Mouse (Mus musculus) liver, embryonic 14.5 days (tissue): ENCODE results near the gene Megf6. TPM values are rescaled to one million over a fixed set of nuclear protein-coding genes. Genes with fewer than 3 reads are reported as not detected.

Experiments used
- ATAC-seq: fragments of 200-750 bp; cut with Nextera tagmentation; 2 replicates; pipeline ENCODE4 v1.8.0; 2017; ENCODE audit warnings: moderate number of reproducible peaks, mild to moderate bottlenecking, moderate library complexity; ENCODE audit not compliant: insufficient read depth
- DNase-seq, 3 experiments: peaks; one replicate each; pipeline ENCODE4 v3.0.0-alpha.2; 2012 to 2013; ENCODE audit warnings: low read depth in 3 of 3, low spot score in 3 of 3
- H3K27ac ChIP-seq: fragments of 300-500 bp; sonication (generic); 2 replicates; pipeline ENCODE4 v1.5.1; 2014; ENCODE audit warnings: moderate library complexity, mild to moderate bottlenecking, control low read depth, inconsistent platforms
- H3K27me3 ChIP-seq: fragments of 300-500 bp; sonication (generic); 2 replicates; pipeline ENCODE4 v1.6.1; 2014; ENCODE audit warnings: mild to moderate bottlenecking, low read length, moderate library complexity; ENCODE audit not compliant: control insufficient read depth, insufficient read depth
- H3K36me3 ChIP-seq: fragments of 300-500 bp; sonication (generic); replicated peaks from 2 replicates; pipeline ENCODE4 v1.6.1; 2014; ENCODE audit warnings: low read depth; ENCODE audit not compliant: control insufficient read depth, insufficient read depth
- H3K4me1 ChIP-seq, 2 experiments: fragments of 200-500 bp in 1 of 2; fragments of 300-500 bp in 1 of 2; sonication (generic) in 1 of 2; replicated peaks; 2 replicates each; pipeline ENCODE4 v1.6.1; 2012 to 2014; ENCODE audit warnings: antibody characterized with exemption in 1 of 2, inconsistent platforms in 1 of 2, low read length in 1 of 2; ENCODE audit not compliant: control insufficient read depth in 2 of 2, insufficient read depth in 2 of 2
- H3K4me2 ChIP-seq: fragments of 300-500 bp; sonication (generic); 2 replicates; pipeline ENCODE4 v1.6.1; 2014; ENCODE audit warnings: low read depth, mild to moderate bottlenecking, control low read depth, moderate library complexity
- H3K4me3 ChIP-seq, 2 experiments: fragments of 200-500 bp in 1 of 2; fragments of 300-500 bp in 1 of 2; sonication (generic) in 1 of 2; 2 replicates each; pipeline ENCODE4 v1.5.1; 2012 to 2014; ENCODE audit warnings: low read depth in 2 of 2, low read length in 2 of 2, mild to moderate bottlenecking in 2 of 2, control low read depth in 1 of 2, inconsistent platforms in 1 of 2, moderate library complexity in 1 of 2; ENCODE audit not compliant: insufficient read depth in 1 of 2
- H3K9ac ChIP-seq: fragments of 300-500 bp; sonication (generic); replicated peaks from 2 replicates; pipeline ENCODE4 v1.6.1; 2014; ENCODE audit warnings: mild to moderate bottlenecking, control low read depth, moderate library complexity
- H3K9me3 ChIP-seq: fragments of 300-500 bp; sonication (generic); 2 replicates; pipeline ENCODE4 v1.6.1; 2016; ENCODE audit warnings: low read length, mixed read lengths; ENCODE audit not compliant: control insufficient read depth
- CTCF ChIP-seq: IDR thresholded peaks from 2 replicates; pipeline ENCODE4 v1.5.1; 2016; ENCODE audit warnings: antibody characterized with exemption, low read depth, control low read depth
- EP300 ChIP-seq: IDR thresholded peaks from 2 replicates; pipeline ENCODE4 v1.6.1; 2016; ENCODE audit warnings: antibody characterized with exemption, low read depth
- WGBS: fragments of 180-500 bp; shearing (Covaris S2); extraction: QIAGEN DNeasy Blood & Tissue Kit; methylation state at CpG from one replicate; pipeline ENCODE4 v1.1.7; 2014; ENCODE audit not compliant: insufficient replicate concordance; 5-methylcytosine and 5-hydroxymethylcytosine counted together
- polyA plus RNA-seq, 2 experiments: library from polyadenylated mRNA; depleted of rRNA in 1 of 2; stranded (reverse) in 1 of 2; unstranded in 1 of 2; fragments of >200 nt; fragmentation: Nextera tagmentation in 1 of 2; extraction: Ambion mirVana in 1 of 2; gene quantifications; 2 replicates each; pipeline versions ENCODE4 v1.2.1 to v1.2.3; 2012 to 2014

Gene Megf6
- polyA plus RNA-seq, 2 experiments: 0.77 to 1.0 TPM

- Histone ChIP-seq H3K4me1 (no peaks in the 10 kb centered on the region), H3K27me3 (no peaks in the 10 kb centered on the region), H3K9ac (no peak overlapping the region), H3K9me3 (no peaks in the 10 kb centered on the region), H3K4me3 (no peak overlapping the region), H3K27ac (no peak overlapping the region), H3K4me2 (no peak overlapping the region), H3K36me3 (no peaks in the 10 kb centered on the region)
- no peak for ATAC-seq
- WGBS: 37% methylated on average over 2 of the region's 2 CpGs
- TF ChIP-seq CTCF (no peak), EP300 (no peak)
- no peak for DNase-seq
Observed at GRCm38 (mm10) chr4:154309131-154309530, 138.6 kb downstream of the Megf6 start.

- Histone ChIP-seq H3K9me3 (no peaks in the 10 kb centered on the region), H3K4me1 (no peaks in the 10 kb centered on the region), H3K27ac (no peak overlapping the region), H3K36me3 (no peaks in the 10 kb centered on the region), H3K9ac (no peak overlapping the region), H3K4me2 (no peak overlapping the region), H3K27me3 (no peaks in the 10 kb centered on the region), H3K4me3 (no peak overlapping the region)
- TF ChIP-seq EP300: no peak
- no peak for TF ChIP-seq CTCF
- no peak for ATAC-seq
- no peak for DNase-seq
- WGBS: 48% methylated on average over 9 of the region's 9 CpGs
Observed at GRCm38 (mm10) chr4:154310576-154311262, 140.2 kb downstream of the Megf6 start.

DNA sequence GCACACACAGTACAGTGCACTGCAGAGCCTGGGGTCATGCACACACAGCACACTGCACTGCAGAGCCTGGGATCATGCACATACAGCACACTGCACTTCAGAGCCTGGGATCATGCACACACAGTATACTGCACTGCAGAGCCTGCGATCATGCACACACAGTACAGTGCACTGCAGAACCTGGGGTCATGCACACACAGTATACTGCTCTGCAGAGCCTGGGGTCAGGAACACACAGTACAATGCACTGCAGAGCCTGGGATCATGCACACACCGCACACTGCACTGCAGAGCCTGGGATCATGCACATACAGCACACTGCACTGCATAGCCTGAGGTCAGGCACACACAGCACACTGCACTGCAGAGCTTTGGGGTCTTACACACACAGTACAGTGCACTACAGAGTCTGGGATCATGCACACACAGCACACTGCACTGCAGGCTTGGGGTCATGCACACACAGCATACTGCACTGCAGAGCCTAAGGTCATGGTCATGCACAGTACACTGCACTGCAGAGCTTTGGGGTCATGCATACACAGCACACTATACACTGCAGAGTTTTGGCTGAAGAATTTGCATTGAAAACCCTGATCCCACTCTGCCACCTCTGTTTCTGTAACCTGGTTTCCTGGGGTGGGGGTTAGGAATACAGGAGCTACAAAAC is 141.7 kb downstream of the Megf6 start:
- Histone ChIP-seq H3K36me3 (no peaks in the 10 kb centered on the region), H3K27me3 (no peaks in the 10 kb centered on the region), H3K4me1 (no peaks in the 10 kb centered on the region), H3K4me2 (no peak overlapping the region), H3K9ac (no peak overlapping the region), H3K27ac (no peak overlapping the region), H3K9me3 (no peaks in the 10 kb centered on the region), H3K4me3 (no peak overlapping the region)
- DNase-seq (no peak), ATAC-seq (no peak)
- TF ChIP-seq EP300 (no peak), CTCF (no peak)
- WGBS: 53% methylated on average over 2 of the region's 2 CpGs

DNA sequence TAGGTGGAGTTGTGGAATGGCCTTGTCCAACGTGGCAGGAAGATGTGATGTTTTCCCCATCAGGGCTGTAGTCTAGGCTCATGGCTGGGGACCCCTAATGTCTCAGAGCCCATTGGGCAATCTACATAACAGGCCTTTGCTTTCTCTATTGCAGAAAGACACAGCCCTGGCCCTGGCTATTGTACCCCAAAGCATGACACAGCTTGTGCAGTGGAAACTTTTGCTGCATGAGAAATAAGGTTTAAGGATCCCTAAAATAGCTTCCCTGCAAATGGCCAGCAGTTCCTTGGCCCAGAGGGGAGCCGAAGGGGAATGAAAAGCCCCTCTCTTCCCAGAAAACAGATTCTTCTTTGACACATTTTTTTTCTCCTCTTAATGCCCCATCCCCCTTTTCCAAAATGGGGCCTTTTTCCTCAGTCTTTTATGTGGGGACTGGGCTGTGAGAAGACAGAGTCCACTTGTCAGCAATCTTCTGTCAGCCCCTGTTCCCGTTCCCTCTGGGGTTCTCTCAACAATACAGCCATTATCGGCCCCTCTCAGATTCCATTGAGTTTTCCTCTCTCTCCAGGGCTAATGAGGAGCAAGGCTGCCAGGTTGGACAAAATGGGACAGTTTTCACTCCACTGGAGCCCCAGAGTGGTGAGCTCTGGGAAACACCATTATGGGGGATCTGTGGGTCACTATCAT is 142.5 kb downstream of the Megf6 start:
- TF ChIP-seq EP300 (no peak), CTCF (no peak)
- no peak for ATAC-seq
- H3K4me3 ChIP-seq: no peak overlapping the region

GRCm38 (mm10) chr4:154313622-154313967 is 143.1 kb downstream of the Megf6 start:
- H3K4me3 ChIP-seq: no peak overlapping the region
- no peak overlapping the region for H3K9ac ChIP-seq
- H3K4me1 ChIP-seq: no peaks in the 10 kb centered on the region
- H3K36me3 ChIP-seq: no peaks in the 10 kb centered on the region
- no peaks in the 10 kb centered on the region for H3K27me3 ChIP-seq
- DNase-seq (no peak), ATAC-seq (no peak)
- no peak overlapping the region for H3K27ac ChIP-seq
- WGBS: 54% methylated on average over 11 of the region's 11 CpGs
- TF ChIP-seq CTCF (no peak), EP300 (no peak)
- H3K9me3 ChIP-seq: no peaks in the 10 kb centered on the region
- H3K4me2 ChIP-seq: no peak overlapping the region

More for the DNA sequence above, 142.5 kb downstream of the Megf6 start:
- WGBS: 44% methylated on average over 4 of the region's 4 CpGs
- Histone ChIP-seq H3K4me1 (no peaks in the 10 kb centered on the region), H3K27me3 (no peaks in the 10 kb centered on the region), H3K27ac (no peak overlapping the region), H3K4me2 (no peak overlapping the region), H3K9ac (no peak overlapping the region), H3K36me3 (no peaks in the 10 kb centered on the region), H3K9me3 (no peaks in the 10 kb centered on the region)
- no peak for DNase-seq

Other genes starting within 250 kb of the Megf6 start
- 26.6 and 30.3 TPM in 2 replicates for gene A430005L14Rik, start 213.5 kb upstream of the Megf6 start, polyA plus RNA-seq (2012; rRNA removed)
- 57.9 and 61.5 TPM in 2 replicates for gene A430005L14Rik, start 213.5 kb upstream of the Megf6 start, polyA plus RNA-seq (2014; fragmentation: Nextera tagmentation; extraction: Ambion mirVana)
- gene Dffb, start 195.6 kb upstream of the Megf6 start, polyA plus RNA-seq (2012; rRNA removed): 8.0 and 8.6 TPM in 2 replicates
- gene Dffb, start 195.6 kb upstream of the Megf6 start, polyA plus RNA-seq (2014; fragmentation: Nextera tagmentation; extraction: Ambion mirVana): 5.8 and 6.1 TPM in 2 replicates
- 3.3 and 3.9 TPM in 2 replicates for gene Cep104, start 195.5 kb upstream of the Megf6 start, polyA plus RNA-seq (2012; rRNA removed)
- gene Cep104, start 195.5 kb upstream of the Megf6 start, polyA plus RNA-seq (2014; fragmentation: Nextera tagmentation; extraction: Ambion mirVana): 5.1 and 6.3 TPM in 2 replicates
- 20.8 and 23.6 TPM in 2 replicates for gene Lrrc47, start 159.0 kb upstream of the Megf6 start, polyA plus RNA-seq (2012; rRNA removed)
- 13.2 and 15.1 TPM in 2 replicates for gene Lrrc47, start 159.0 kb upstream of the Megf6 start, polyA plus RNA-seq (2014; fragmentation: Nextera tagmentation; extraction: Ambion mirVana)
- gene Smim1, start 144.5 kb upstream of the Megf6 start, polyA plus RNA-seq (2012; rRNA removed): 224 and 276 TPM in 2 replicates
- 446 and 452 TPM in 2 replicates for gene Smim1, start 144.5 kb upstream of the Megf6 start, polyA plus RNA-seq (2014; fragmentation: Nextera tagmentation; extraction: Ambion mirVana)
- gene Ccdc27, start 128.1 kb upstream of the Megf6 start, polyA plus RNA-seq (2012; rRNA removed): not detected in 2 replicates
- gene Ccdc27, start 128.1 kb upstream of the Megf6 start, polyA plus RNA-seq (2014; fragmentation: Nextera tagmentation; extraction: Ambion mirVana): not detected in 2 replicates
- 0.01 TPM in 2 replicates for gene Trp73, start 30.5 kb upstream of the Megf6 start, polyA plus RNA-seq (2012; rRNA removed)
- gene Trp73, start 30.5 kb upstream of the Megf6 start, polyA plus RNA-seq (2014; fragmentation: Nextera tagmentation; extraction: Ambion mirVana): 0.06 TPM in 1 of 2 replicates, not detected in the other
- gene Wrap73, start 28.4 kb upstream of the Megf6 start, polyA plus RNA-seq (2012; rRNA removed): 15.8 and 19.6 TPM in 2 replicates
- gene Wrap73, start 28.4 kb upstream of the Megf6 start, polyA plus RNA-seq (2014; fragmentation: Nextera tagmentation; extraction: Ambion mirVana): 25.9 and 26.2 TPM in 2 replicates
- 57.9 and 72.6 TPM in 2 replicates for gene Tprgl, start 10.1 kb upstream of the Megf6 start, polyA plus RNA-seq (2012; rRNA removed)
- gene Tprgl, start 10.1 kb upstream of the Megf6 start, polyA plus RNA-seq (2014; fragmentation: Nextera tagmentation; extraction: Ambion mirVana): 153 and 166 TPM in 2 replicates
- gene Arhgef16, start 130.9 kb downstream of the Megf6 start, polyA plus RNA-seq (2012; rRNA removed): 2.5 and 2.8 TPM in 2 replicates
- 3.6 and 4.3 TPM in 2 replicates for gene Arhgef16, start 130.9 kb downstream of the Megf6 start, polyA plus RNA-seq (2014; fragmentation: Nextera tagmentation; extraction: Ambion mirVana)
- gene B230104I21Rik, start 165.4 kb downstream of the Megf6 start, polyA plus RNA-seq (2012; rRNA removed): not detected in 2 replicates
- gene B230104I21Rik, start 165.4 kb downstream of the Megf6 start, polyA plus RNA-seq (2014; fragmentation: Nextera tagmentation; extraction: Ambion mirVana): not detected in 2 replicates